Comparison of ENCODE assay signal across 12 mouse cellular contexts in the genomic region with DNA sequence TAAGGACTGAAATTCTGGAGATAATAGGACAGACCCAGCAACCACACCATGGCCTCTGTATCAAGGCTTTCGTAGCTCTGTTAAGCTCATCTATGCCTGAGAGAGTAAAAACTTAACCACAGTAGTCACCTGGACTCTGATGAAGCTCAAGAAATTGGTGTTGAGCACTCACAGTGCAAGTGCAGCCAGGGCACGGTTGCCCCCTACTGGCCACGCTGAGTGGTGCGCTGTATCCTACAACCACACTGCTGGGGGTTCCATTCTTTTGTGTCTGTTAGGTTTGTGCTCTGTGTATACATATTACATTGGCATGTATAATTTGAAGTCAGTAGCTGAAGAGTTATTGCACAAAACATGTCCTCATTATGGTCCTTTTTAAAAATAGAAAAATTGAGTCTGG. TPM values are rescaled to one million over a fixed set of nuclear protein-coding genes. Genes with fewer than 3 reads are reported as not detected.
DNase-seq lines count a peak whose midpoint lies in the region; ATAC-seq and TF ChIP-seq lines count a peak whose summit lies in the region.
"Had no signal": no experiment of that assay in that cellular context is flagged by ENCODE, and none has a peak within 500 bp of the region (broad histone marks: within the 10 kb centered on the region; RNA-seq: fewer than 3 reads in every experiment).

No protein-coding gene starts in this region.

- no peak overlapping the region for H3K9ac ChIP-seq in midbrain, postnatal 0 days (replicated peaks; ENCODE audit: low read length, poor library complexity, severe bottlenecking)
- no peak overlapping the region for H3K9ac ChIP-seq in midbrain, embryonic 16.5 days (ENCODE audit: low read depth, low read length)
- H3K9ac ChIP-seq in liver, postnatal 0 days (replicated peaks), result no peak overlapping the region
- H3K9ac ChIP-seq: midbrain, embryonic 12.5 days had no signal

- no peak for ATAC-seq in midbrain, postnatal 0 days (ENCODE audit: low FRiP score)
- ATAC-seq in midbrain, embryonic 16.5 days, result no peak
- ATAC-seq in liver, postnatal 0 days, result no peak

- TF ChIP-seq CTCF in midbrain, postnatal 0 days (IDR thresholded peaks at IDR 0.05), result peak; percentile 47
- peak; percentile 73 for TF ChIP-seq CTCF in liver, postnatal 0 days (IDR thresholded peaks at IDR 0.05; ENCODE audit: low read depth)

- no peaks in the 10 kb centered on the region for H3K4me1 ChIP-seq in midbrain, postnatal 0 days (ENCODE audit: insufficient read depth, low read length)
- H3K4me1 ChIP-seq in midbrain, embryonic 16.5 days (ENCODE audit: control insufficient read depth, insufficient read depth, low read length), result no peaks in the 10 kb centered on the region
- no peaks in the 10 kb centered on the region for H3K4me1 ChIP-seq in liver, postnatal 0 days (ENCODE audit: insufficient read depth)
- H3K4me1 ChIP-seq: midbrain, embryonic 12.5 days had no signal

- H3K4me3 ChIP-seq in midbrain, postnatal 0 days (ENCODE audit: low read depth, low read length), result no peak overlapping the region
- no peak overlapping the region for H3K4me3 ChIP-seq in midbrain, embryonic 16.5 days (ENCODE audit: low read depth, low read length)
- no peak overlapping the region for H3K4me3 ChIP-seq in liver, postnatal 0 days (ENCODE audit: low read depth, low read length)
- H3K4me3 ChIP-seq: heart, embryonic 10.5 days; midbrain, embryonic 12.5 days had no signal

- H3K4me2 ChIP-seq in midbrain, postnatal 0 days (ENCODE audit: low read depth, low read length, poor library complexity, severe bottlenecking), result no peak overlapping the region
- H3K4me2 ChIP-seq in midbrain, embryonic 16.5 days (ENCODE audit: low read length), result no peak overlapping the region
- H3K4me2 ChIP-seq in liver, postnatal 0 days (ENCODE audit: low read depth, low read length), result no peak overlapping the region
- H3K4me2 ChIP-seq: midbrain, embryonic 12.5 days had no signal

- H3K36me3 ChIP-seq in midbrain, postnatal 0 days (ENCODE audit: insufficient read depth, low read length), result no peaks in the 10 kb centered on the region
- H3K36me3 ChIP-seq in midbrain, embryonic 16.5 days (ENCODE audit: control insufficient read depth, insufficient read depth, low read length), result no peaks in the 10 kb centered on the region
- H3K36me3 ChIP-seq in liver, postnatal 0 days (replicated peaks; ENCODE audit: insufficient read depth, low read length), result no peaks in the 10 kb centered on the region
- H3K36me3 ChIP-seq: heart, embryonic 10.5 days; midbrain, embryonic 12.5 days had no signal

- H3K27me3 ChIP-seq in midbrain, postnatal 0 days (ENCODE audit: insufficient read depth, low read length), result no peaks in the 10 kb centered on the region
- H3K27me3 ChIP-seq in midbrain, embryonic 16.5 days (ENCODE audit: control insufficient read depth, insufficient read depth, low read depth, low read length), result no peaks in the 10 kb centered on the region
- no peaks in the 10 kb centered on the region for H3K27me3 ChIP-seq in liver, postnatal 0 days (ENCODE audit: insufficient read depth, low read length)
- H3K27me3 ChIP-seq: midbrain, embryonic 12.5 days had no signal

- TF ChIP-seq EP300 in liver, postnatal 0 days (IDR thresholded peaks at IDR 0.05; ENCODE audit: low read depth), result no peak

- peaks cover 9% of the 10 kb centered on the region for H3K9me3 ChIP-seq in midbrain, postnatal 0 days (ENCODE audit: low read length)
- H3K9me3 ChIP-seq in midbrain, embryonic 16.5 days (replicated peaks; ENCODE audit: control insufficient read depth, low read length, poor library complexity, severe bottlenecking), result no peaks in the 10 kb centered on the region
- 0 out of 2 replicates have a peak, but pooled peaks cover 2% of the 10 kb centered on the region for H3K9me3 ChIP-seq in liver, postnatal 0 days (ENCODE audit: low read length)

- no peak overlapping the region for H3K27ac ChIP-seq in midbrain, postnatal 0 days (ENCODE audit: low read depth, low read length)
- H3K27ac ChIP-seq in midbrain, embryonic 16.5 days (ENCODE audit: low read length), result no peak overlapping the region
- no peak overlapping the region for H3K27ac ChIP-seq in liver, postnatal 0 days (ENCODE audit: low read depth)
- H3K27ac ChIP-seq: heart, embryonic 10.5 days; midbrain, embryonic 12.5 days had no signal

- WGBS in midbrain, postnatal 0 days, result 54% methylated on average over 4 of the region's 4 CpGs
- WGBS in midbrain, embryonic 16.5 days, result 42% methylated on average over 4 of the region's 4 CpGs
- WGBS in liver, postnatal 0 days (ENCODE audit: insufficient replicate concordance), result 45% methylated on average over 4 of the region's 4 CpGs

- peak; percentile 61 for DNase-seq in heart, adult 11 months
- no peak for DNase-seq in heart, adult 9 months (ENCODE audit: low spot score in 2 of 2)
- DNase-seq in midbrain, postnatal 0 days (ENCODE audit: low spot score), result no peak
- peak; percentile 64 for DNase-seq in adrenal gland, postnatal 14 days
- peak; percentile 29 for DNase-seq in liver, postnatal 0 days
- no peak for DNase-seq in neural tube, embryonic 10.5 days (ENCODE audit: extremely low spot score, low spot score)
- no peak for DNase-seq in MN1 (ENCODE audit: low spot score)

RNA-seq across cellular contexts. Expression of a gene that starts 23.1 kb away (rescaled TPM):
- total RNA-seq in midbrain, postnatal 0 days (2014; rRNA removed), result not detected in 2 replicates
- not detected in 2 replicates for polyA plus RNA-seq in midbrain, postnatal 0 days (2015; fragmentation: Nextera tagmentation; extraction: Ambion mirVana)
- not detected in 2 replicates for polyA plus RNA-seq in midbrain, embryonic 16.5 days (2015; fragmentation: Nextera tagmentation; extraction: Ambion mirVana)
- not detected in 2 replicates for total RNA-seq in adrenal gland, postnatal 14 days (2021)
- not detected in 2 replicates for polyA plus RNA-seq in liver, postnatal 0 days (2015; fragmentation: Nextera tagmentation; extraction: Ambion mirVana)
- total RNA-seq: layer of hippocampus, postnatal 25 days had no signal
- polyA plus RNA-seq: embryonic facial prominence, embryonic 11.5 days; heart, embryonic 10.5 days; midbrain, embryonic 12.5 days had no signal

Comparison
In these comparisons a context has a peak if more than half of its experiments do, and no peak if none do; other contexts are left out.
1. DNase-seq: peak in heart, adult 11 months (single experiment), adrenal gland, postnatal 14 days (single experiment) and liver, postnatal 0 days (single experiment); none in heart, adult 9 months (0 of 2), midbrain, postnatal 0 days (single experiment), neural tube, embryonic 10.5 days (single experiment) and MN1 (single experiment).